7 mouse cellular contexts compared by ENCODE assay signal in the genomic region with DNA sequence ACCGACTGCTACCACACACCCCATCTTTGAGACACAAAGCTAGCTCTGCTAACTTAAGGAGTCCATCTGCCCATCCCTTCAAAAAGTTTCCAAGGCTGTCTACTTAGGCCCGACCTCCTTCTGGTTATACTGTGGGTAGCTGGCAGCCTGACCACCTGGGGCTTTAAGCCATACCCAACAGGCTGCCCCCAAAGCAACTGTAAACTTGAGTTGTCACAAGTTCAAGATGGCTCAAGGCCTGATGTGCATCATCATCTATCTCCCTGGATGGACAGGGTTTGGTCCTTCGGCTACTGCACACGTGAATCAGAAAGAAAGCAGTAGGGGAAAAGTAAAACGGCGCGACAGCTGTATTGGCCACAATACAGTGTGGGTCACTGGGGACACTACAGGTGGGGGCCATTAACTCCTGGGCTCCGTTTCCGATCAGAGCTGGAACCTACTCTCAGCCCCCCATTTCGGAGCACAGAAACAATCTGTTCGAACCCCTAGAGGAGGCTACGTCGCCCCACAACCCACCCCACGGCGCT. TPM values are rescaled to one million over a fixed set of nuclear protein-coding genes. Genes with fewer than 3 reads are reported as not detected.
A peak's percentile ranks its signal among the peaks of the same experiment; 100 is the strongest.
DNase-seq lines count a peak whose midpoint lies in the region; ATAC-seq and TF ChIP-seq lines count a peak whose summit lies in the region.

No protein-coding gene starts in this region.

- H3K27me3 ChIP-seq in megakaryocyte, embryonic 14.5 days (replicated peaks): no peaks in the 10 kb centered on the region
- no peaks in the 10 kb centered on the region for H3K27me3 ChIP-seq in embryonic facial prominence, embryonic 15.5 days
- no peaks in the 10 kb centered on the region for H3K27me3 ChIP-seq in limb, embryonic 14.5 days (ENCODE audit: control insufficient read depth, insufficient read depth, low read length)
- H3K27me3 ChIP-seq in stomach, postnatal 0 days (ENCODE audit: control insufficient read depth, insufficient read depth, low read length): no peaks in the 10 kb centered on the region

- no peaks in the 10 kb centered on the region for H3K9me3 ChIP-seq in megakaryocyte, embryonic 14.5 days
- H3K9me3 ChIP-seq in embryonic facial prominence, embryonic 15.5 days (replicated peaks): no peaks in the 10 kb centered on the region
- H3K9me3 ChIP-seq in limb, embryonic 14.5 days (ENCODE audit: control insufficient read depth, low read length): no peaks in the 10 kb centered on the region
- no peaks in the 10 kb centered on the region for H3K9me3 ChIP-seq in stomach, postnatal 0 days (ENCODE audit: control insufficient read depth, low read length)

- H3K4me2 ChIP-seq in embryonic facial prominence, embryonic 15.5 days (replicated peaks): peak overlapping the region; percentile 77
- peak overlapping the region; percentile 74 for H3K4me2 ChIP-seq in limb, embryonic 14.5 days (replicated peaks; ENCODE audit: low read depth, low read length, severe bottlenecking)
- peak overlapping the region; percentile 75 for H3K4me2 ChIP-seq in stomach, postnatal 0 days (replicated peaks; ENCODE audit: low read depth)

- peak overlapping the region; percentile 99 for H3K27ac ChIP-seq in embryonic facial prominence, embryonic 15.5 days (replicated peaks)
- H3K27ac ChIP-seq in limb, embryonic 14.5 days (replicated peaks; ENCODE audit: low read depth, low read length): peak overlapping the region; percentile 99
- H3K27ac ChIP-seq in stomach, postnatal 0 days (replicated peaks): peak overlapping the region; percentile 99

- TF ChIP-seq POLR2A in limb, embryonic 14.5 days (IDR thresholded peaks at IDR 0.05; ENCODE audit: borderline replicate concordance, extremely low read depth, insufficient read depth, insufficient read length): no peak

- H3K4me3 ChIP-seq in megakaryocyte, embryonic 14.5 days (replicated peaks): peak overlapping the region; percentile 97
- H3K4me3 ChIP-seq in embryonic facial prominence, embryonic 15.5 days (replicated peaks): peak overlapping the region; percentile 87
- peak overlapping the region; percentile 64 for H3K4me3 ChIP-seq in limb, embryonic 14.5 days (replicated peaks; ENCODE audit: low read length)
- H3K4me3 ChIP-seq in stomach, postnatal 0 days (ENCODE audit: low read depth, low read length): peak overlapping the region; percentile 94

- peaks cover 70% of the 10 kb centered on the region for H3K4me1 ChIP-seq in megakaryocyte, embryonic 14.5 days
- H3K4me1 ChIP-seq in embryonic facial prominence, embryonic 15.5 days: peaks cover 13% of the 10 kb centered on the region
- H3K4me1 ChIP-seq in limb, embryonic 14.5 days (ENCODE audit: control insufficient read depth, insufficient read depth, low read length): peaks cover 8% of the 10 kb centered on the region
- peaks cover 6% of the 10 kb centered on the region for H3K4me1 ChIP-seq in stomach, postnatal 0 days (replicated peaks; ENCODE audit: control insufficient read depth, insufficient read depth)

- TF ChIP-seq CTCF in stomach, postnatal 0 days (IDR thresholded peaks at IDR 0.05; ENCODE audit: low read depth): no peak

- peak overlapping the region; percentile 93 for H3K9ac ChIP-seq in embryonic facial prominence, embryonic 15.5 days
- H3K9ac ChIP-seq in limb, embryonic 14.5 days (ENCODE audit: low read depth, low read length, severe bottlenecking): peak overlapping the region; percentile 82
- H3K9ac ChIP-seq in stomach, postnatal 0 days (ENCODE audit: low read length): peak overlapping the region; percentile 97

- peaks cover 42% of the 10 kb centered on the region for H3K36me3 ChIP-seq in megakaryocyte, embryonic 14.5 days (replicated peaks; ENCODE audit: low read length)
- H3K36me3 ChIP-seq in embryonic facial prominence, embryonic 15.5 days: peaks cover 38% of the 10 kb centered on the region
- H3K36me3 ChIP-seq in limb, embryonic 14.5 days (ENCODE audit: control insufficient read depth, insufficient read depth, low read length): peaks cover 38% of the 10 kb centered on the region
- H3K36me3 ChIP-seq in stomach, postnatal 0 days (ENCODE audit: control insufficient read depth, insufficient read depth, low read length): peaks cover 27% of the 10 kb centered on the region

- ATAC-seq in megakaryocyte, adult 5-6 weeks (ENCODE audit: poor library complexity, severe bottlenecking): no peak
- no peak for ATAC-seq in embryonic facial prominence, embryonic 15.5 days (ENCODE audit: insufficient number of reproducible peaks, low FRiP score, low TSS enrichment, low read depth)
- ATAC-seq in limb, embryonic 14.5 days (ENCODE audit: low FRiP score, low read depth): 0 out of 2 replicates have a peak, but pooled peaks have one; percentile 3
- no peak; the same call in 1 of the 2 replicates for ATAC-seq in stomach, postnatal 0 days (ENCODE audit: low FRiP score, low TSS enrichment)

- no peak for DNase-seq in limb, embryonic 14.5 days (ENCODE audit: low spot score)
- DNase-seq in stomach, postnatal 0 days (ENCODE audit: low spot score): no peak
- no peak for DNase-seq in layer of hippocampus, postnatal 10 days (ENCODE audit: low spot score in 2 of 2)
- no peak for DNase-seq in cerebellum, postnatal 14 days

- 2% methylated on average over 15 of the region's 15 CpGs for WGBS in embryonic facial prominence, embryonic 15.5 days
- 1% methylated on average over 15 of the region's 15 CpGs for WGBS in limb, embryonic 14.5 days
- WGBS in stomach, postnatal 0 days: under 1% methylated on average over 15 of the region's 15 CpGs

- TF ChIP-seq EP300 in stomach, postnatal 0 days (optimal IDR thresholded peaks at IDR 0.05): no peak

RNA-seq across cellular contexts. Expression of gene Eif3d, which starts 0.6 kb away (rescaled TPM):
- 15.2 and 40.0 TPM in 2 replicates for polyA plus RNA-seq in megakaryocyte, embryonic 14.5 days (2012; ENCODE audit: insufficient read depth, low replicate concordance)
- 106 and 126 TPM in 2 replicates for total RNA-seq in megakaryocyte, adult 5-6 weeks (2015)
- 135 and 144 TPM in 2 replicates for total RNA-seq in megakaryocyte, adult 5-6 weeks (2017)
- polyA plus RNA-seq in embryonic facial prominence, embryonic 15.5 days (2015; fragmentation: Nextera tagmentation; extraction: Ambion mirVana): 177 and 186 TPM in 2 replicates
- polyA plus RNA-seq in limb, embryonic 14.5 days (2012; rRNA removed): 198 and 204 TPM in 2 replicates
- polyA plus RNA-seq in limb, embryonic 14.5 days (2014; fragmentation: Nextera tagmentation; extraction: Ambion mirVana): 177 and 188 TPM in 2 replicates
- 106 and 110 TPM in 2 replicates for polyA plus RNA-seq in stomach, postnatal 0 days (2015; fragmentation: Nextera tagmentation; extraction: Ambion mirVana)
- total RNA-seq in layer of hippocampus, postnatal 10 days (2021): 100 to 1,000 TPM; 106 to 118 TPM

RNA-seq across cellular contexts. Expression of gene Foxred2, which starts 13.5 kb away (rescaled TPM):
- 0.66 TPM in 1 of 2 replicates, not detected in the other for polyA plus RNA-seq in megakaryocyte, embryonic 14.5 days (2012; ENCODE audit: insufficient read depth, low replicate concordance)
- total RNA-seq in megakaryocyte, adult 5-6 weeks (2015): 30.7 and 38.2 TPM in 2 replicates
- total RNA-seq in megakaryocyte, adult 5-6 weeks (2017): 30.2 and 31.5 TPM in 2 replicates
- polyA plus RNA-seq in embryonic facial prominence, embryonic 15.5 days (2015; fragmentation: Nextera tagmentation; extraction: Ambion mirVana): 4.9 and 6.1 TPM in 2 replicates
- 9.6 and 11.9 TPM in 2 replicates for polyA plus RNA-seq in limb, embryonic 14.5 days (2012; rRNA removed)
- 5.6 and 7.1 TPM in 2 replicates for polyA plus RNA-seq in limb, embryonic 14.5 days (2014; fragmentation: Nextera tagmentation; extraction: Ambion mirVana)
- polyA plus RNA-seq in stomach, postnatal 0 days (2015; fragmentation: Nextera tagmentation; extraction: Ambion mirVana): 0.62 and 0.87 TPM in 2 replicates
- total RNA-seq in layer of hippocampus, postnatal 10 days (2021): 10 to 100 TPM; 11.5 to 12.7 TPM

RNA-seq across cellular contexts. Expression of gene Txn2, which starts 41.2 kb away (rescaled TPM):
- polyA plus RNA-seq in megakaryocyte, embryonic 14.5 days (2012; ENCODE audit: insufficient read depth, low replicate concordance): 186 and 405 TPM in 2 replicates
- 162 and 187 TPM in 2 replicates for total RNA-seq in megakaryocyte, adult 5-6 weeks (2015)
- total RNA-seq in megakaryocyte, adult 5-6 weeks (2017): 23.2 and 39.4 TPM in 2 replicates
- polyA plus RNA-seq in embryonic facial prominence, embryonic 15.5 days (2015; fragmentation: Nextera tagmentation; extraction: Ambion mirVana): 225 and 235 TPM in 2 replicates
- 183 and 193 TPM in 2 replicates for polyA plus RNA-seq in limb, embryonic 14.5 days (2012; rRNA removed)
- polyA plus RNA-seq in limb, embryonic 14.5 days (2014; fragmentation: Nextera tagmentation; extraction: Ambion mirVana): 266 and 270 TPM in 2 replicates
- polyA plus RNA-seq in stomach, postnatal 0 days (2015; fragmentation: Nextera tagmentation; extraction: Ambion mirVana): 172 and 176 TPM in 2 replicates
- total RNA-seq in layer of hippocampus, postnatal 10 days (2021): 100 to 1,000 TPM; 107 to 111 TPM
